Mouse (Mus musculus) erythroblast, embryonic 14.5 days (primary cell): ENCODE measurements around the gene Fam193b.

Experiments
- GATA1 ChIP-seq: IDR thresholded peaks from 2 replicates; pipeline ENCODE4 v1.6.1; 2012; ENCODE audit warnings: low read length, inconsistent platforms, mixed read lengths
- TAL1 ChIP-seq: IDR thresholded peaks from 3 replicates; pipeline ENCODE4 v1.6.1; 2012; ENCODE audit warnings: low read length, inconsistent platforms, mixed read lengths

DNA sequence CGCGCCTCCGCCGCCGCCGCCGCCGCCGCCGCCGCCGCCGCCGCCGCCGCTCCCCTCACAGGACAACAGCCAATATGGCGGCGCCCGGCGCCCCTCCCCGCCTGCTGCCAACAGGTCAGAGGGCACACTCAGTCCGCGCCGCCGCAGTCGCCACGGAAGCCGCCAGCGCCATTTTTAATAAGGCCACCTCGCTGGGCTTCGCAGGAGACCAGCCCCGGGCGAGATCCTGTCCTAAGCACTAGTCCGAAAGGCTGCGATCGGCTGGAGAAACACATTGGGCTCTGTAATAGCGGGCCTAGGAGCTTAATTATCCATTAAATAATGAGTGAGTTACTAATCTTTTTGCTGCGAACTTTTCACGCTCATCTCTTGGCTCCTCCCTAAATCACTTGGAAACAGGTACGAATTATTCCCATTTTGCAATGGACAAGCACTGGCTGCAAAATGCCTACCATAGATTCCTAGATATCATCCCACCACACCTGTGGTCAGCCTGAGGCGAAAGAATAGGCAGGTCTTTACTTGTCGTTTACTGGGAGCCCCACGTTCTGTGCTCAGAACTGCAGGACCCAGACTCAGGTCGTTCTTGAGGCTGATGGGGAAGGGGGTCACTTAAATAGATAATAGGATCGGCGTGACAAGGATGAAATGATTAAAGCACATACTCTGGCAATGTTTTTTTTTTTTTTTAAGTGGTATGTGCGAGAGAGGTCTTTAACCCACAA is at the start of gene Fam193b:
- TF ChIP-seq GATA1 (no peak), TAL1 (no peak)
